Mouse (Mus musculus): ENCODE measurements around the gene Dab2ip. TPM values are rescaled to one million over a fixed set of nuclear protein-coding genes. Genes with fewer than 3 reads are reported as not detected.

Dab2ip gene
- polyA plus RNA-seq, 1 experiment from 2014 or later, result 55.6 TPM

DNA sequence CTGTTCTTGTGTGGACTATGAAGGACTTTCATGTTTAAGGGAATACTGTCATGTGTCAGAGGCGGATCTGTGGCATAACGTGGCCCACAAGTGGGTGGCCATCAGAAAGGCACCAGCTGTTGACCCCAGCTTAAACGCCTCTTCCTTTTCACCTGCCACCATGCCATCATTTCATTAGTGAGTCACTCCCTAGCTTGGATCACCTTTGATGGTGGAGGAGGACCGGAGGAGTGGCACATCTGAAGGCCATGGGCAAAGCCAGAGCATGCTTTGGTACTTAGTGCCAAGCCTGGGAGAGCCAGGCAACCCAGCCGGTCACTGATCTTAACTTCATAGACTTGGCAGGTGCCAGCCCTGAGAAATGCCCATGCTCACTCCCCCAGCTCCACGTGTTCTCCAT is 96.7 kb downstream of the Dab2ip start:
- no peak for ATAC-seq (ENCODE audit: insufficient number of reproducible peaks, low FRiP score)
- no peak overlapping the region for H3K27ac ChIP-seq (ENCODE audit: poor library complexity, severe bottlenecking)
- no peaks in the 10 kb centered on the region for H3K27me3 ChIP-seq (replicated peaks)
- no peak overlapping the region for H3K4me2 ChIP-seq
- H3K9me3 ChIP-seq (replicated peaks), result no peaks in the 10 kb centered on the region
- no peak overlapping the region for H3K4me3 ChIP-seq
- H3K9ac ChIP-seq, result no peak overlapping the region
- H3K4me1 ChIP-seq (replicated peaks), result peaks cover 89% of the 10 kb centered on the region
- 80% methylated on average over 6 of the region's 6 CpGs for WGBS
- peaks cover 13% of the 10 kb centered on the region for H3K36me3 ChIP-seq

GRCm38 (mm10) chr2:35655996-35656395 is 97.9 kb downstream of the Dab2ip start:
- Histone ChIP-seq H3K9ac (no peak overlapping the region), H3K36me3 (peaks cover 9% of the 10 kb centered on the region), H3K27me3 (replicated peaks) (no peaks in the 10 kb centered on the region), H3K4me2 (no peak overlapping the region), H3K4me1 (replicated peaks) (peaks cover 86% of the 10 kb centered on the region), H3K4me3 (no peak overlapping the region), H3K9me3 (replicated peaks) (no peaks in the 10 kb centered on the region), H3K27ac (ENCODE audit: poor library complexity, severe bottlenecking) (no peak overlapping the region)
- WGBS, result 57% methylated on average over 8 of the region's 8 CpGs
- no peak for ATAC-seq (ENCODE audit: insufficient number of reproducible peaks, low FRiP score)

DNA sequence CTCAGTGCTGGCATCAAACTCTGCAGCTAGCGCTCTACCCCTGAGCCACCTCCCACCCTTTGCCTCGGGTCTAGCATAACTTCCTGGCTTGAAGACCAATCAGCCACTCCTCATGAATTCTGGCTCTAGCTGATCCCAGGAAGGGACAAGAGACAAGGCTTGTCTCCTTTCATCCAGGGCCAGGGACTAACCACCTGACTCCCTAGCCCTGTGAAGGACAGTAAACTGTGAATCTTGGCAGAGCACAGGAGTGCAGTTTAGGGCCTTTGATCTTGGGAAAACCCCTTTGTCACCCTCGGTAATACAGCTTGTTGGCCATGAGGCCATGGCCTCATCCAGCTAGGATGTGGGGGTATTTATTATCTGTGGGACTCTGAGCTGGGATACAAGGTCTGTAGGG is 100.2 kb downstream of the Dab2ip start:
- no peak overlapping the region for H3K27ac ChIP-seq (ENCODE audit: poor library complexity, severe bottlenecking)
- no peak overlapping the region for H3K9ac ChIP-seq
- H3K4me3 ChIP-seq, result no peak overlapping the region
- H3K27me3 ChIP-seq (replicated peaks), result no peaks in the 10 kb centered on the region
- H3K4me1 ChIP-seq (replicated peaks), result peaks cover 82% of the 10 kb centered on the region
- no peaks in the 10 kb centered on the region for H3K36me3 ChIP-seq
- no peak for ATAC-seq (ENCODE audit: insufficient number of reproducible peaks, low FRiP score)
- H3K9me3 ChIP-seq (replicated peaks), result no peaks in the 10 kb centered on the region
- 46% methylated on average over 3 of the region's 3 CpGs for WGBS
- H3K4me2 ChIP-seq, result no peak overlapping the region

GRCm38 (mm10) chr2:35659578-35660194 is 101.6 kb downstream of the Dab2ip start:
- WGBS, result 72% methylated on average over 5 of the region's 5 CpGs
- H3K27ac ChIP-seq (ENCODE audit: poor library complexity, severe bottlenecking), result no peak overlapping the region
- H3K9ac ChIP-seq, result no peak overlapping the region
- no peak for ATAC-seq (ENCODE audit: insufficient number of reproducible peaks, low FRiP score)
- no peaks in the 10 kb centered on the region for H3K9me3 ChIP-seq (replicated peaks)
- H3K4me3 ChIP-seq, result no peak overlapping the region
- no peaks in the 10 kb centered on the region for H3K27me3 ChIP-seq (replicated peaks)
- peaks cover 84% of the 10 kb centered on the region for H3K4me1 ChIP-seq (replicated peaks)
- H3K4me2 ChIP-seq, result no peak overlapping the region
- H3K36me3 ChIP-seq, result 0 out of 2 replicates have a peak, but pooled peaks cover 3% of the 10 kb centered on the region

DNA sequence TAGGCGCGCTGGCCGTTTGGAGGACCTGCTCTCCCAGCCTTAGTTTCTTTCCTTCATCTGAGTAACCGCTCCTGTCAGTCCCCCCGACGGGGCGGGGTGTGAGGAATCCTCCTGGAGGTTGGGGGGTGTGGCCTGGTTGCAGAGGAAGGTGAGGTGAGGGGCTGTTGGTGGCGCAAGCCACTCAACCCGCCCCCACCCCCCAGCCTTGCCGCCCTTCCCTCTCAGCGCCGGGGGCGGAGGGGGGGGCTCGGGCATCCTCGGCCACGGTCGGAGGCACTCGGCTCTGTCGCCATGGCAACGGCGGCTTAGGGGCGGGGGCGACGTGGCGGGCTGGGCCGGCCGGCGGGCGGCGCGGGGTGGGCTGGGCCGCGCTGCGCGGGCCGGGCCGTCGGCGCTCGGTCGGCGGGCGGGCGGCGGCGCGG is 102.9 kb downstream of the Dab2ip start:
- Histone ChIP-seq H3K9me3 (replicated peaks) (no peaks in the 10 kb centered on the region), H3K27me3 (replicated peaks) (no peaks in the 10 kb centered on the region), H3K27ac (ENCODE audit: poor library complexity, severe bottlenecking) (peak overlapping the region; percentile 20; the same call in 1 of the 2 replicates), H3K4me2 (peak overlapping the region; percentile 99), H3K4me3 (peak overlapping the region; percentile 81), H3K36me3 (peaks cover 6% of the 10 kb centered on the region; the same call in 1 of the 2 replicates), H3K4me1 (replicated peaks) (peaks cover 80% of the 10 kb centered on the region), H3K9ac (peak overlapping the region; percentile 85)
- 14% methylated on average over 37 of the region's 47 CpGs for WGBS
- peak; percentile 83 for ATAC-seq (ENCODE audit: insufficient number of reproducible peaks, low FRiP score)

DNA sequence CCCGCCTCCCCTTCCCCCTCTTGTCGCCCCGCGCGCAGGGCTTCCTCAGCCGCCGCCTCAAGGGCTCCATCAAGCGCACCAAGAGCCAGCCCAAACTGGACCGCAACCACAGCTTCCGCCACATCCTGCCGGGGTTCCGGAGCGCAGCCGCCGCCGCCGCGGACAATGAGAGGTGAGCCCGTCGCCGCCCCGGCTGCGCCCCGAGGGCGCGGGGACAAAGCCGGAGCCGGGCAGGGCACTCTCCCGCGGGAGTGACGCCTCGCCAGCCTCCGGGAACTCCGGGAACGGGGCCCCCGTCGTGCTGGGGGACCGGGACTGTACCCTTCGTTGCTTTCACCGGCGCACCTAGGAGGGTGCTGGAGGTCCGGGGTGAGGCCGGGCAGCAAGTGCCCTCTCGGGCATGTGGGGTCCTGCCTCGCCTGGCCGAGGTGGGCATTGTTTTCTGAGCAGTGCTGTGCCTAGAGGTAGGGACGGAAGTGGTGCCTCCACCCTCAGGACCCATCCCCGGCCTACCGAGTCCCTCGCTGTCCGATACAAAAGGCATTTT is 103.5 kb downstream of the Dab2ip start:
- under 1% methylated on average over 51 of the region's 51 CpGs for whole genome bisulfite sequencing

GRCm38 (mm10) chr2:35662001-35662491 is 104.0 kb downstream of the Dab2ip start:
- peaks cover 69% of the 10 kb centered on the region for H3K4me1 ChIP-seq (replicated peaks)
- H3K9ac ChIP-seq, result peak overlapping the region; percentile 85
- H3K4me2 ChIP-seq, result peak overlapping the region; percentile 99
- peak overlapping the region; percentile 81 for H3K4me3 ChIP-seq
- H3K27me3 ChIP-seq (replicated peaks), result no peaks in the 10 kb centered on the region
- no peak overlapping the region for H3K27ac ChIP-seq (ENCODE audit: poor library complexity, severe bottlenecking)
- peak; percentile 30 for ATAC-seq (ENCODE audit: insufficient number of reproducible peaks, low FRiP score)
- H3K36me3 ChIP-seq, result peaks cover 6% of the 10 kb centered on the region; the same call in 1 of the 2 replicates
- H3K9me3 ChIP-seq (replicated peaks), result no peaks in the 10 kb centered on the region
- 8% methylated on average over 24 of the region's 24 CpGs for WGBS

More for the DNA sequence above, 103.5 kb downstream of the Dab2ip start:
- Histone ChIP-seq H3K9me3 (replicated peaks) (no peaks in the 10 kb centered on the region), H3K27me3 (replicated peaks) (no peaks in the 10 kb centered on the region), H3K4me2 (peak overlapping the region; percentile 99), H3K4me3 (peak overlapping the region; percentile 81), H3K36me3 (peaks cover 6% of the 10 kb centered on the region; the same call in 1 of the 2 replicates), H3K27ac (ENCODE audit: poor library complexity, severe bottlenecking) (peak overlapping the region; percentile 54; the same call in 1 of the 2 replicates), H3K9ac (peak overlapping the region; percentile 85), H3K4me1 (replicated peaks) (peaks cover 74% of the 10 kb centered on the region)
- peak; percentile 58 for ATAC-seq (ENCODE audit: insufficient number of reproducible peaks, low FRiP score)

- Histone ChIP-seq H3K4me3 (peak overlapping the region; percentile 81), H3K36me3 (peaks cover 12% of the 10 kb centered on the region), H3K27ac (ENCODE audit: poor library complexity, severe bottlenecking) (no peak overlapping the region), H3K27me3 (replicated peaks) (no peaks in the 10 kb centered on the region), H3K9me3 (replicated peaks) (no peaks in the 10 kb centered on the region), H3K4me2 (peak overlapping the region; percentile 99), H3K4me1 (replicated peaks) (peaks cover 66% of the 10 kb centered on the region), H3K9ac (peak overlapping the region; percentile 85; the same call in 1 of the 2 replicates)
- 30% methylated on average over 26 of the region's 26 CpGs for WGBS
- no peak for ATAC-seq (ENCODE audit: insufficient number of reproducible peaks, low FRiP score)
These were observed 104.9 kb downstream of the Dab2ip start for GRCm38 (mm10) chr2:35662738-35663550.

- Histone ChIP-seq H3K4me2 (no peak overlapping the region), H3K9me3 (replicated peaks) (no peaks in the 10 kb centered on the region), H3K4me1 (replicated peaks) (peaks cover 80% of the 10 kb centered on the region), H3K27ac (ENCODE audit: poor library complexity, severe bottlenecking) (no peak overlapping the region), H3K9ac (no peak overlapping the region), H3K4me3 (no peak overlapping the region), H3K27me3 (replicated peaks) (no peaks in the 10 kb centered on the region), H3K36me3 (peaks cover 37% of the 10 kb centered on the region)
- ATAC-seq (ENCODE audit: insufficient number of reproducible peaks, low FRiP score), result no peak
- 82% methylated on average over 8 of the region's 8 CpGs for WGBS
These were observed 109.7 kb downstream of the Dab2ip start for GRCm38 (mm10) chr2:35667746-35668145.

GRCm38 (mm10) chr2:35669217-35669616 is 111.2 kb downstream of the Dab2ip start:
- H3K4me3 ChIP-seq, result no peak overlapping the region
- peaks cover 41% of the 10 kb centered on the region for H3K36me3 ChIP-seq
- WGBS, result 67% methylated on average over 4 of the region's 4 CpGs
- no peak overlapping the region for H3K4me2 ChIP-seq
- no peak overlapping the region for H3K27ac ChIP-seq (ENCODE audit: poor library complexity, severe bottlenecking)
- ATAC-seq (ENCODE audit: insufficient number of reproducible peaks, low FRiP score), result no peak
- peaks cover 81% of the 10 kb centered on the region for H3K4me1 ChIP-seq (replicated peaks)
- no peaks in the 10 kb centered on the region for H3K9me3 ChIP-seq (replicated peaks)
- no peak overlapping the region for H3K9ac ChIP-seq
- no peaks in the 10 kb centered on the region for H3K27me3 ChIP-seq (replicated peaks)

DNA sequence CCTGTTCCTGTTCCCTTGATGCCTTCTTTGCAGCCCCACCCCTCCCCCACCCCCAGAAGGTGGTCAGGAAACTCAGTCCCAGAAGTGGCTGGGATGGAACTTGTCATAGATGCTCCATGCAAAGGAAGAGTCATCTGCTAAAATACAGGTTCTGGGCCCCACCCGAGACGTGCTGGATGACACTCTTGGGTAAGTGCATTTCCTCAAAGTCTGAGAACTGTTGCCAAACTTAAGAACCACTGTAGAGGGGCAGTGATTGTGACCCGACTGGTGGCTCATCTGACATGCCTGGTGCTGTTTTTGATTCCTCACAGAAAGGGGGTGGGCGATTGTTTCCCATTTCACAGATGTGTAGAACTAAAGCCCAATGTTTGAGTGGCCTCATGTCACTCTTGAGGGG is 111.7 kb downstream of the Dab2ip start:
- Histone ChIP-seq H3K27ac (ENCODE audit: poor library complexity, severe bottlenecking) (no peak overlapping the region), H3K27me3 (replicated peaks) (no peaks in the 10 kb centered on the region), H3K4me1 (replicated peaks) (peaks cover 82% of the 10 kb centered on the region), H3K4me2 (no peak overlapping the region), H3K9ac (no peak overlapping the region), H3K4me3 (no peak overlapping the region), H3K36me3 (peaks cover 38% of the 10 kb centered on the region), H3K9me3 (replicated peaks) (no peaks in the 10 kb centered on the region)
- no peak for ATAC-seq (ENCODE audit: insufficient number of reproducible peaks, low FRiP score)
- 73% methylated on average over 4 of the region's 4 CpGs for WGBS
